Mouse (Mus musculus) E14TG2a.4 (cell line): Measurements from ENCODE around the gene Cngb1.

Experiments used
- CTCF ChIP-seq: conservative IDR thresholded peaks from 2 replicates; pipeline ENCODE4 v1.5.1; 2014; ENCODE audit warnings: low read length
- NANOG ChIP-seq: IDR thresholded peaks from 2 replicates; pipeline ENCODE4 v1.6.1; 2014; ENCODE audit warnings: borderline replicate concordance, low read length, mixed read lengths

DNA sequence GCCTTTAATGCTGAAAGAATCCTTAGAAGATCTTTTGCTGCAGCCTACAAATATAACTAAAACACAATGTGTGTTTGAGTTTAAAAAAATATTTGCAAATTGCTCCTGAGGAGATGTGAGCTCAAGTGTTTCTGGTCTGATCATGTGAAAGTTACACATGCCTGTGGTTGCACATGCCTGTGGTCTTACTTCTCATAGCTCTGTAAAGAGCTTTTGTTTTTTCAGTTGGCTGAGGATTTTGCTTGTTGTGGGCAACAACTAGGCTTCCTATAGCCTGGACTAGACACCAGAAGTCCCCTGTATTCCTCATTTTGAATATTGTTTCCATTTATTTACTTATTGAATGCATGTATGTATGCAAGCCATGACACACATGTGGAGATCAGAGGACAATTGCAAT lies 30.0 kb upstream of the Cngb1 start:
- no peak for TF ChIP-seq CTCF
- TF ChIP-seq NANOG = no peak
